Mouse (Mus musculus) heart, postnatal 0 days (tissue): Measurements from ENCODE around the gene B3galt1. TPM values are rescaled to one million over a fixed set of nuclear protein-coding genes. Genes with fewer than 3 reads are reported as not detected.
A peak's percentile ranks its signal among the peaks of the same experiment; 100 is the strongest.

Experiments used
- ATAC-seq: fragments of 200-750 bp; cut with Nextera tagmentation; 2 replicates; pipeline ENCODE4 v1.8.0; 2017; ENCODE audit warnings: low read depth, moderate number of reproducible peaks, moderate library complexity; ENCODE audit not compliant: insufficient read depth
- DNase-seq: peaks from one replicate; pipeline ENCODE4 v3.0.0-alpha.2; 2016; ENCODE audit warnings: low spot score
- H3K27ac ChIP-seq: fragments of 300-500 bp; sonication (generic); 2 replicates; pipeline ENCODE4 v1.5.1; 2014; ENCODE audit warnings: low read depth, mild to moderate bottlenecking
- H3K27me3 ChIP-seq: fragments of 300-500 bp; sonication (generic); 2 replicates; pipeline ENCODE4 v1.6.1; 2014; ENCODE audit warnings: low read length, mixed read lengths; ENCODE audit not compliant: control insufficient read depth, insufficient read depth
- H3K36me3 ChIP-seq: fragments of 300-500 bp; sonication (generic); replicated peaks from 2 replicates; pipeline ENCODE4 v1.6.1; 2014; ENCODE audit warnings: low read length, mixed read lengths; ENCODE audit not compliant: control insufficient read depth, insufficient read depth
- H3K4me1 ChIP-seq: fragments of 300-500 bp; sonication (generic); 2 replicates; pipeline ENCODE4 v1.6.1; 2014; ENCODE audit warnings: antibody characterized with exemption; ENCODE audit not compliant: control insufficient read depth, insufficient read depth
- H3K4me2 ChIP-seq: fragments of 300-500 bp; sonication (generic); 2 replicates; pipeline ENCODE4 v1.6.1; 2014; ENCODE audit warnings: low read depth, mild to moderate bottlenecking, low read length, moderate library complexity
- H3K4me3 ChIP-seq: fragments of 300-500 bp; sonication (generic); 2 replicates; pipeline ENCODE4 v1.5.1; 2014; ENCODE audit warnings: low read depth, low read length
- H3K9ac ChIP-seq: fragments of 300-500 bp; sonication (generic); replicated peaks from 2 replicates; pipeline ENCODE4 v1.6.1; 2014; ENCODE audit warnings: low read depth, low read length, mixed read lengths
- H3K9me3 ChIP-seq: fragments of 300-500 bp; sonication (generic); replicated peaks from 2 replicates; pipeline ENCODE4 v1.6.1; 2016; ENCODE audit warnings: low read length; ENCODE audit not compliant: control insufficient read depth
- CTCF ChIP-seq: IDR thresholded peaks from 2 replicates; pipeline ENCODE4 v1.5.1; 2016; ENCODE audit warnings: antibody characterized with exemption, control low read depth, low read depth
- EP300 ChIP-seq: IDR thresholded peaks from 2 replicates; pipeline ENCODE4 v1.6.1; 2016; ENCODE audit warnings: antibody characterized with exemption, low read depth
- WGBS: fragments of 180-500 bp; shearing (Covaris S2); extraction: QIAGEN DNeasy Blood & Tissue Kit; methylation state at CpG from one replicate; pipeline ENCODE4 v1.1.7; 2014; 5-methylcytosine and 5-hydroxymethylcytosine counted together
- polyA plus RNA-seq: library from polyadenylated mRNA; unstranded; fragments of >200 nt; fragmentation: Nextera tagmentation; extraction: Ambion mirVana; gene quantifications from 2 replicates; pipeline ENCODE4 v1.2.1, GENCODE M21; 2015
- total RNA-seq: library from RNA; depleted of rRNA; stranded (reverse); fragments of >200 nt; gene quantifications from 2 replicates; pipeline ENCODE4 v1.2.3, GENCODE M21; 2014; ENCODE audit warnings: low replicate concordance; rRNA removed

B3galt1 gene
- total RNA-seq = 0.54 and 0.57 TPM in 2 replicates
- polyA plus RNA-seq = 2.7 and 3.4 TPM in 2 replicates

DNA sequence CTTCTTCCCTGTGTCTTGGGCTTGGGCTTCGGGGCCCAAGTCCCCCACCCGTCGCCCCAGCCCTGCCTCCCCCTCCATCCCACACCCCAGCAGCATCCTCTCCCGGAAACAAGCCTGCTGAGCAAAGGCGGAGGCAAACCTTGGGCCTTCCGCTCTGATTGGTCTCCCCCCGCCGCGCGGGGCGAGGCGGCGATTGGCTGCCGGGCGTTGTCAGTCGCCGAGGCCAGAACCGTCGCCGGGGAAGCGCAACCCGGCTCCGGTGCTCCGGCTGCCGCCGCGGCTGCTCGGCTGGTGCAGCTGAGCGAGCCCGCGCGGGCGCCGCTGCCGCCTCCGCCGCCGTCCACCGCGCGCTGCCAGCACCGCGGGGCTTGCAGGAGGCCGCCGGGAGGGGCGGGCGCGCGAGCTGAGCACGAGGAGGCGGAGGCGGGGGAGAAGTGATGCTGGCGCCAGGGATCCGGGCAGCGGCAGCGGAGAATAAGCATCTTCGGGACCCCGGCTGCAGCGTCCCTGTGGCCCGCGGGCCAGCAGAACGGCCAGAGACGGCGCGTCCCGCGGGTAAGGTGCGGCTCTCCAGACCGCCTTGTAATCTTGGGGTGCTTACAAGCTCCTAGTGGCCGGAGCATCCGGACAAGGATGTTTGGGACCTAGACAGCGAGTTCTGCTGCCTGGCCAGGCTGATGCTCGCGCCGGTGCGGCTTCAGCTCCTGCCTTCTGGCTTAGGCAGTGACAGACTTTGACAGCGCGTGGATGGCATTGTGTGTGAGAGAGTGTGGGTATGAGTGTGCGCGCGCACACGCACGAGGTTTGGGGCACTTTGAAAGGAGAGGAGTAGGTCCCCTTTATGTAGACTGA, at the start of gene B3galt1:
B3galt1 (plus strand) TSS at position 392 of the 852 bp plus-strand sequence.
- Histone ChIP-seq H3K4me3 (peak within 1 kb of the TSS; percentile 70), H3K4me2 (peak within 1 kb of the TSS; percentile 84), H3K27ac (peak within 1 kb of the TSS; percentile 47), H3K9me3 (no peaks in the 10 kb centered on the region), H3K9ac (peak within 1 kb of the TSS; percentile 39), H3K4me1 (0 out of 2 replicates have a peak, but pooled peaks cover 2% of the 10 kb centered on the region), H3K36me3 (no peaks in the 10 kb centered on the region), H3K27me3 (no peaks in the 10 kb centered on the region)
- DNase-seq (peak; percentile 74), ATAC-seq (peak; percentile 92)
- TF ChIP-seq EP300 (no peak), CTCF (no peak)
- under 1% methylated on average over 57 of the region's 83 CpGs for WGBS

DNA sequence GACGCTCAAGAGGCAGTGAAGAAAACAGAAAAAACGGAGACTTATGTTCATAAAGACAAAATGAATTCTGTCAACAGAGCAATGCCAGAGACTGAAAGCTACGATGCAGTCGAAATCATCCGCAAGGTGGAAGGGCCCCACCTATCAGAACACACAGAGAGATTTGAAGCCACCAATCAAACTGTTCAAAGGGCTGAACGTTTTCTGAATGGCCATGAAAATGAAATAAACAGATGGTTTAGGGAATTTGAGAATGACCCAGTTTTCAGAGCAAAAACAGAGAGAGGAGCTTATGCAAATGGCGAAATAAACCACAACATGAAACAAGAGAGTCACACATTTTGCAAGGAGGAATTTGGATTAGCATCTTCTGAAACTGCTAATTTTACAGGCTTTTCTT, 49.3 kb upstream of the B3galt1 start:
- H3K9ac ChIP-seq = no peak overlapping the region
- H3K4me2 ChIP-seq = no peak overlapping the region
- WGBS = 81% methylated on average over 7 of the region's 7 CpGs
- ATAC-seq = no peak
- no peak for DNase-seq
- H3K36me3 ChIP-seq = no peaks in the 10 kb centered on the region
- H3K27ac ChIP-seq = no peak overlapping the region
- H3K4me1 ChIP-seq = no peaks in the 10 kb centered on the region
- H3K27me3 ChIP-seq = no peaks in the 10 kb centered on the region
- no peak overlapping the region for H3K4me3 ChIP-seq
- H3K9me3 ChIP-seq = no peaks in the 10 kb centered on the region
- no peak for TF ChIP-seq EP300
- TF ChIP-seq CTCF = no peak

DNA sequence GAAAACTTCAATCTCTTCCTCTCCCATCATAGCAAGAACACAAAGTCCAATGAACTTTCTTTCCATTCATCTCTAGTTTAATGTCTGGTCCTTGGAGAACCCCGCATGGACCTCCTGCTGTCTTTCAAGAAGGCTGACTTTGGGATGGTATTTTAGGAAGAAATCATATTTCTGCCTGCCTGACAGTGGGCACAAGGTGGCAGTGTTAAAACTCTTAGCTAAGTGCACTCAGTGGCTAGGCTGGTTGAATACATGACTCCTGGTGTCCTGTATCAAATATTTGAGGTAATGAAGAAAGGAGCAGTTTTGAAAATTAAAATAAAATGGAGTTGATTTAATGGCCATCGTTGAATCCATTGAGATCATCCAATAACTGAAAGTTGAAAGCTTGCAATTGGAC, 30.3 kb upstream of the B3galt1 start:
- H3K27ac ChIP-seq = no peak overlapping the region
- H3K4me2 ChIP-seq = no peak overlapping the region
- no peaks in the 10 kb centered on the region for H3K27me3 ChIP-seq
- H3K4me3 ChIP-seq = no peak overlapping the region
- no peaks in the 10 kb centered on the region for H3K4me1 ChIP-seq
- no peak for ATAC-seq
- DNase-seq = no peak
- no peak overlapping the region for H3K9ac ChIP-seq
- H3K9me3 ChIP-seq = no peaks in the 10 kb centered on the region
- WGBS = 80% methylated on average over 2 of the region's 2 CpGs
- no peak for TF ChIP-seq EP300
- peak; percentile 46 for TF ChIP-seq CTCF
- H3K36me3 ChIP-seq = no peaks in the 10 kb centered on the region

DNA sequence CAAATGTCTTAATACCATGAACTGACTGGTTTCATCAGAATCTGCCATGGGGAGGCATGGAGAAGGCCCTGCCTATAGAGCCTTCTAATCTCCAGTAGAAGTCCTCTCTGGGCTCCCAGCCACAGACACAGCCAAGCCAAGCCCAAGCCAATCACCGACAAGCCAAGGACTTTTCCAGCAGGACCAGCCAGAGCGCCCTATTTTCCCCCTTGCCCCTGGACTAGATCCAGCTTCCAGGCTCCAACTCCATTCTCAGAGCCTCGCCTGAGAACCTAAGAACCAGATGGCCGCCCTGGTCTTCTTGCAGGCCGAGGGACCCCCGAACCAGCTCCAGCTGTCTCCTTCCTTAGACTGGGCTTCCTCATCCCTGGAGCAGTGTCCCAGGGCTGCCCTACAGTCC, 26.2 kb upstream of the B3galt1 start:
- WGBS = 77% methylated on average over 6 of the region's 6 CpGs
- DNase-seq (no peak), ATAC-seq (no peak)
- no peak overlapping the region for H3K27ac ChIP-seq
- H3K4me3 ChIP-seq = no peak overlapping the region
- H3K36me3 ChIP-seq = no peaks in the 10 kb centered on the region
- H3K9ac ChIP-seq = no peak overlapping the region
- H3K4me2 ChIP-seq = no peak overlapping the region
- no peaks in the 10 kb centered on the region for H3K9me3 ChIP-seq
- TF ChIP-seq CTCF = no peak
- no peak for TF ChIP-seq EP300
- no peaks in the 10 kb centered on the region for H3K4me1 ChIP-seq
- no peaks in the 10 kb centered on the region for H3K27me3 ChIP-seq

DNA sequence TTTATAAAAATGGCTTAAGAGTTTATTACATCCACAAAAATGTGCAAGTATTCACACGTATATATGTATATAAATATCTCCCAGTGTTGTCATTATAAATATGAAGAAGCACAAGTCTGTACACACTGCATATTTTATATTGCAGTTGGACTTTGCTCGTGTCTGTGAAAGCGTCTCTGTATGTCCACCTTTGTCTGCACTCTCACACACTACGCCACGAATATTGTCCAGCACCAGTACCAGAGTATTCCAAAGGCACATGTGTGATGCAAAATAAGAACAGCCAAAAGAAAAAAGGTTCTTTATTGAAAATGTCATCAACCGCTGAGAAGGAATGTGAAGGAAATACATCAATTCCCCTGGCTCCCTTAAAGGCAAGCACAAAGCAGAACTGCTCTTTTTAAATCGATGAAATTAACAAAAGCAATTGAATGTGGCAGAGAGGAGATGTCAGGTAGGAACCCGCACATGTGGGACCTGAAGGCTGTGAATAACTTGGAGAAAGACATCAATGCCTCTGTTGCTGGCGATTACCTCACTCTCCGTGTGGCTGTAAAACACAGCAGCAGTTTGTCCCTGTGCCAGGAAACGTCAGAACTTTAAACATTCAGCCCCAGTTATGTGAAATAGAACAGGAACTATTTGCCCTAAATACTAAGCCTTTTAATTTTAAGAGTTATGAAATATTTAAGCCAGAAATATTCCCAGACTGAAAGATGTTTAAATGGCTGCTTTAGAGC, 23.5 kb upstream of the B3galt1 start:
- ATAC-seq (no peak), DNase-seq (no peak)
- Histone ChIP-seq H3K9ac (no peak overlapping the region), H3K36me3 (no peaks in the 10 kb centered on the region), H3K27ac (no peak overlapping the region), H3K4me2 (no peak overlapping the region), H3K4me1 (no peaks in the 10 kb centered on the region), H3K4me3 (no peak overlapping the region), H3K27me3 (no peaks in the 10 kb centered on the region), H3K9me3 (no peaks in the 10 kb centered on the region)
- WGBS = 58% methylated on average over 11 of the region's 11 CpGs
- TF ChIP-seq EP300 = no peak
- TF ChIP-seq CTCF = no peak
